Mouse (Mus musculus) midbrain, embryonic 14.5 days (tissue): ENCODE data around the gene Ankrd28. TPM values are rescaled to one million over a fixed set of nuclear protein-coding genes. Genes with fewer than 3 reads are reported as not detected.
"Not testable (repeated sequence)": the region's sequence is repeated elsewhere in the genome, so short reads cannot be mapped to it uniquely, and the experiment has no call there.

ENCODE experiments used
- ATAC-seq: fragments of 200-750 bp; cut with Nextera tagmentation; 2 replicates; pipeline ENCODE4 v1.8.0; 2017; ENCODE audit warnings: moderate number of reproducible peaks, moderate library complexity; ENCODE audit not compliant: low FRiP score, low TSS enrichment
- DNase-seq: peaks from one replicate; pipeline ENCODE4 v3.0.0-alpha.2; 2015
- H3K27ac ChIP-seq: fragments of 300-500 bp; sonication (generic); replicated peaks from 2 replicates; pipeline ENCODE4 v1.5.1; 2014; ENCODE audit warnings: mild to moderate bottlenecking, low read depth, low read length, moderate library complexity
- H3K27me3 ChIP-seq: fragments of 300-500 bp; sonication (generic); 2 replicates; pipeline ENCODE4 v1.6.1; 2014; ENCODE audit warnings: low read length, control low read depth, mixed read lengths; ENCODE audit not compliant: control insufficient read depth, insufficient read depth
- H3K36me3 ChIP-seq: fragments of 300-500 bp; sonication (generic); 2 replicates; pipeline ENCODE4 v1.6.1; 2014; ENCODE audit warnings: low read length, control low read depth; ENCODE audit not compliant: control insufficient read depth, insufficient read depth
- H3K4me1 ChIP-seq: fragments of 300-500 bp; sonication (generic); 2 replicates; pipeline ENCODE4 v1.6.1; 2014; ENCODE audit warnings: mild to moderate bottlenecking, antibody characterized with exemption, low read length, control low read depth; ENCODE audit not compliant: control insufficient read depth, insufficient read depth
- H3K4me2 ChIP-seq: fragments of 300-500 bp; sonication (generic); 2 replicates; pipeline ENCODE4 v1.6.1; 2014; ENCODE audit warnings: mild to moderate bottlenecking, low read length, moderate library complexity
- H3K4me3 ChIP-seq: fragments of 300-500 bp; sonication (generic); replicated peaks from 2 replicates; pipeline ENCODE4 v1.5.1; 2014; ENCODE audit warnings: low read depth, low read length
- H3K9ac ChIP-seq: fragments of 300-500 bp; sonication (generic); replicated peaks from 2 replicates; pipeline ENCODE4 v1.6.1; 2014; ENCODE audit warnings: mild to moderate bottlenecking, low read length, moderate library complexity
- H3K9me3 ChIP-seq: fragments of 300-500 bp; sonication (generic); 2 replicates; pipeline ENCODE4 v1.6.1; 2016; ENCODE audit warnings: low read length, control low read depth, mixed read lengths; ENCODE audit not compliant: control insufficient read depth
- WGBS: fragments of 180-500 bp; shearing (Covaris S2); extraction: QIAGEN DNeasy Blood & Tissue Kit; methylation state at CpG from one replicate; pipeline ENCODE4 v1.1.7; 2014; 5-methylcytosine and 5-hydroxymethylcytosine counted together
- polyA plus RNA-seq: library from polyadenylated mRNA; unstranded; fragments of >200 nt; fragmentation: Nextera tagmentation; extraction: Ambion mirVana; gene quantifications from 2 replicates; pipeline ENCODE4 v1.2.1, GENCODE M21; 2014

The Ankrd28 gene
- 10.1 and 15.3 TPM in 2 replicates for polyA plus RNA-seq

- DNase-seq (peak; percentile 99), ATAC-seq (peak; percentile 99)
- no peaks in the 10 kb centered on the region for H3K27me3 ChIP-seq
- peak within 1 kb of the TSS; percentile 97 for H3K4me3 ChIP-seq
- H3K4me2 ChIP-seq, result peak within 1 kb of the TSS; percentile 83
- peak within 1 kb of the TSS; percentile 74 for H3K9ac ChIP-seq
- no peaks in the 10 kb centered on the region for H3K9me3 ChIP-seq
- under 1% methylated on average over 75 of the region's 81 CpGs for WGBS
- peak within 1 kb of the TSS; percentile 94 for H3K27ac ChIP-seq
- H3K4me1 ChIP-seq, result peaks cover 15% of the 10 kb centered on the region
- no peaks in the 10 kb centered on the region for H3K36me3 ChIP-seq
Observed at GRCm38 (mm10) chr14:31830571-31831369, at the start of gene Ankrd28. Ankrd28 (minus strand) TSS chr14:31830651.

- Histone ChIP-seq H3K4me2 (no peak overlapping the region), H3K4me1 (no peaks in the 10 kb centered on the region), H3K27me3 (no peaks in the 10 kb centered on the region), H3K4me3 (no peak overlapping the region), H3K9ac (no peak overlapping the region), H3K27ac (no peak overlapping the region), H3K9me3 (no peaks in the 10 kb centered on the region), H3K36me3 (no peaks in the 10 kb centered on the region)
- ATAC-seq (no peak), DNase-seq (no peak)
- WGBS, result 81% methylated on average over 6 of the region's 6 CpGs
Observed at GRCm38 (mm10) chr14:31879456-31879855, 49.0 kb upstream of the Ankrd28 start.

DNA sequence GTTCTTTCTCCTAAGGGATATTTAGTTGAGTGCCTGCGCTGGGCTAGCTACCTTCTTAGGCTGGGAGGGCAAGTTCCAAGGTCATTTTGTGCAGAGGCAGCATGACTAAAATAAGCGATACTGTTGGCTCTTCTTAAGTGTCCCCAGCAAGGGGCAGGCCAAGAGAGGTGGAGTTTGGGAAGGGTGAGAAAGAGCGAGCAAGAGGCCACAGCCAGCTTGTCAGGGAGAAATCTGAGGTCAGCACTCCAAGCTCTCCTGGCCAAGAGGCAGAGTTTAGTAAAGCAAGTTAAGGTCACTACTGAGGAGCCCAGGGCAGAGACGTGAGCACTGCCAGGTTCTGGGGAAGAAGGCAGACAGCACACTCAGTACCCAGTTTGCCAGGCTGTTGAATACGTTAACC lies 41.7 kb upstream of the Ankrd28 start:
- Histone ChIP-seq H3K27me3 (no peaks in the 10 kb centered on the region), H3K4me2 (no peak overlapping the region), H3K9ac (no peak overlapping the region), H3K9me3 (peaks cover 2% of the 10 kb centered on the region), H3K4me1 (no peaks in the 10 kb centered on the region), H3K36me3 (no peaks in the 10 kb centered on the region), H3K27ac (no peak overlapping the region), H3K4me3 (no peak overlapping the region)
- WGBS, result 87% methylated on average over 5 of the region's 5 CpGs
- ATAC-seq (no peak), DNase-seq (no peak)

DNA sequence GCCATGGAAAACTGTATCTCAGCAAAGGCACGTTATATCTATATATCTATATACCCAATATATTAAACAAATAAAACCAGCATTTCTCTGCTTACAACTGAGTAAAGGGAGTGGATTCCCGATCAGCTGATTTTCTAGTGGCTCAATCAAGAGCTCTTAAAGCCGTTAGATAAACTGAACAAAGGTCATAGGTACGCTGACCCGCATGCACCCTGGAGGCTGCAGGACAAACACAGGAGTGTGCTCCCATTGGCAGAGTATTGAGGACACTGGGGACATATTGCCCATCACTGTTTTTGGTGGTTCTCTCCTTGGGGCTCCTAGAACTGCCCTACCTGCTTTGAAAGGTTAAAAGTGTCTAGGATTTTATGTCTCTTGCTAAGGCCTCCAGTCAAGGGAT lies 40.0 kb upstream of the Ankrd28 start:
- no peak overlapping the region for H3K9ac ChIP-seq
- 91% methylated on average over 5 of the region's 5 CpGs for WGBS
- no peak overlapping the region for H3K4me2 ChIP-seq
- H3K27ac ChIP-seq, result no peak overlapping the region
- H3K4me3 ChIP-seq, result no peak overlapping the region
- no peak for DNase-seq
- no peaks in the 10 kb centered on the region for H3K4me1 ChIP-seq
- H3K27me3 ChIP-seq, result no peaks in the 10 kb centered on the region
- peaks cover 8% of the 10 kb centered on the region for H3K9me3 ChIP-seq
- no peaks in the 10 kb centered on the region for H3K36me3 ChIP-seq
- ATAC-seq, result no peak

DNA sequence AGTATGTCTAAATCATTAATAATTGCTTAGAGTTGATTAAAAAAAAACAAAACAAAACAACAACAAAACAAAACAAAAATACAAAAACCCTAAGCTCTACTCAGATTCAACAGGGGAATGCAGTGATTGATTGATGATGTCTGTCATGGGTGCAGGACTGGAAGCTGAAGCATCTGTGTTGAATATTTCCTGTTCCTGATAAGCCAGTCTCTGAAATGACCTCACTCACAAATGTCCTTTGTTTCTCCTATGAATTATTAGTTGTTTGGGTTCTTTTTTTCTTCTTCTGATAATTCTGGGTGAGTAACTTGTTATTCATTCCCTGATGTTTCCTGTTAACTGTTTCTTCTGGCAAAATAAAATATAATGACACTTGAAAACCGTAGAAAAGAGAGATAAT lies 38.1 kb upstream of the Ankrd28 start:
- Histone ChIP-seq H3K27me3 (no peaks in the 10 kb centered on the region), H3K36me3 (no peaks in the 10 kb centered on the region), H3K9ac (no peak overlapping the region), H3K4me1 (no peaks in the 10 kb centered on the region), H3K27ac (no peak overlapping the region), H3K4me3 (no peak overlapping the region), H3K4me2 (no peak overlapping the region), H3K9me3 (peaks cover 8% of the 10 kb centered on the region)
- no peak for ATAC-seq
- 88% methylated on average over 1 of the region's 1 CpGs for WGBS
- DNase-seq, result no peak

DNA sequence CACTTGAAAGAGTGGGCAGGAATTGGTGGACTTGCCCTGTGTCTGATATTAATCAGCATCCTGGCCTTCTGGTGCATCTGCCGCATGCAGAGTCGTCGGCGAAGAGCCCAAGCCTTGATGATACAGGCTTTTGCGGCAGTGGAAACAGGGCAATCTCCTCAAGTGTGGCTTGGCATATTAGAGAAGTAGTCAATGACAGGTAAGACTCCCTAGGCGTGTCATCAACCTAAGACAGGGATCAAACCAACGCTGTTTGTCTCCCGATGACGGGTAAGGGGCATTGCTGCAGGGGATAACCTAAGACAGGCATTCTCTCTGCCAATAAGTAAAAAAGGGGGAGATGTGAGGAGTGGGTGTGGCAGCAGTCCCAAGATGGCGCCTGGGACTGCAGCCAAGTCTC lies 35.9 kb upstream of the Ankrd28 start:
- H3K27ac ChIP-seq, H3K4me1 ChIP-seq, H3K4me3 ChIP-seq, H3K9ac ChIP-seq, H3K9me3 ChIP-seq, DNase-seq, ATAC-seq, H3K36me3 ChIP-seq, H3K4me2 ChIP-seq, H3K27me3 ChIP-seq: not testable (repeated sequence)
- 96% methylated on average over 10 of the region's 10 CpGs for WGBS

DNA sequence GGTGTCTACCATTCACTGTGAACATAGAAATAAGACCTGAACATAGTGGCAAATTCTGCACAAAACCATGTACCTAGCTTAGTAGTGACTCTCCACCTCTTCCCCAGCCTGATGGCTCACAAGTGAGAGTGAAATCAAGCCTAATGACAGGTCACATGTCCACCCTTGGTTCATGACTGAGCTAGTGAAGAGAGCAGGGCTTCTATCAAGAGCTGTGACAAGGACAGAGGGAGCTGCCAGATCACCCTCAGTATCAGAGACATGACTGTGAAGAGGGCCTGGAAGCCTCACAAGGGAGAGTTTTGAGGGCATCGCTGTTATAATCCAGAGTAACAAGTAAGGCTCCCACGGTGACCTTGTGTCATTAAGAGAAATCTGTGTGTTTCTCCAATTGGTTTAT lies 28.2 kb upstream of the Ankrd28 start:
- H3K4me2 ChIP-seq, result no peak overlapping the region
- no peaks in the 10 kb centered on the region for H3K36me3 ChIP-seq
- no peaks in the 10 kb centered on the region for H3K4me1 ChIP-seq
- no peak for ATAC-seq
- H3K4me3 ChIP-seq, result no peak overlapping the region
- H3K9me3 ChIP-seq, result no peaks in the 10 kb centered on the region
- DNase-seq, result no peak
- 93% methylated on average over 2 of the region's 2 CpGs for WGBS
- no peaks in the 10 kb centered on the region for H3K27me3 ChIP-seq
- H3K27ac ChIP-seq, result no peak overlapping the region
- no peak overlapping the region for H3K9ac ChIP-seq

DNA sequence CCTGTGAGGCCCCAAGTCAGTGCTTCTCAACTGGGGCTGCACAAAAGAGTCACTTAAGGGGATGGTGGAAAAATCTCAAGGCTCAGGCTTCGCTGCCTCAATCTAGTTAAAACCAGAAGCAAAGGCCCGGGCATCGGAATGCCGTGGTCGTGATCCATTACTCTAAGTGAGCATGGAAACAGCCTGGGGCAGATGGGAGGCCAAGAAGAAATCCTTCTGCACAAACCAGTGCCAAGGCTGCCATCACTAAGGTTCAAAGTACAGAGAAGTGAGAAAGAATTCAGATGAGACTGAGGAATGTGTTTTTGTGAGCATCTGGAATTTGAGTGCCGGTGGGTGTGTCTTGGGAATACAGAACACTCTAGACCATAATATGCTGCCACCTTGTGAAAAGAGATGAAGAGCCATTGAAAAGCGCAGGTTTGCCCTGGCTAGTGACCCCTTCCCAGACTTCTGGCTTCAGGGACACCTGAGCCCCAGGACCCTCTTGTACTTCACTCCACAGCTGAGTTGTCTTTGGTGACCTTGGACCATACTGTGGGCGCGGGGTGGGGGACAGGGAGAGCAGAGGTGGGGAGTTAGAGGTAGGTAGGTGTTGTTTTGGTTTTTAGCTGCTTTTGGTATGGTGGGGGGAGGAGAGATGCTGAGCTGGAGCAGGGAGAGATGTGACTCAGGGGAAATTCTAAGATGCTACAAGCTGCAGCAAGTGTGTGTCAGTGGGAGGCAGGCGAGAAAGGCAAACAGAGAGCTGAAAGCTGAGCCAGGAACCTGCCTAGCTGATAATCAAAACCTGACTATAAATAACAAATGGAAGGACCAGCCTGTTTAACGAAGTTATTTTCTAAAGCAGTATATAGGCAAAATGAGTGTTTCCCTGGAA lies 26.9 kb upstream of the Ankrd28 start:
- H3K9me3 ChIP-seq, result no peaks in the 10 kb centered on the region
- H3K4me3 ChIP-seq, result no peak overlapping the region
- ATAC-seq (no peak), DNase-seq (no peak)
- no peaks in the 10 kb centered on the region for H3K36me3 ChIP-seq
- 79% methylated on average over 11 of the region's 11 CpGs for WGBS
- H3K27me3 ChIP-seq, result no peaks in the 10 kb centered on the region
- no peak overlapping the region for H3K27ac ChIP-seq
- H3K4me1 ChIP-seq, result no peaks in the 10 kb centered on the region
- H3K4me2 ChIP-seq, result no peak overlapping the region
- no peak overlapping the region for H3K9ac ChIP-seq
